Mouse (Mus musculus) heart, embryonic 11.5 days (tissue): ENCODE data around the gene Tcf25. TPM values are rescaled to one million over a fixed set of nuclear protein-coding genes. Genes with fewer than 3 reads are reported as not detected.
A peak's percentile ranks its signal among the peaks of the same experiment; 100 is the strongest.

Source experiments
- ATAC-seq: fragments of 200-750 bp; cut with Nextera tagmentation; replicated peaks from 2 replicates; pipeline ENCODE4 v1.8.0; 2017; ENCODE audit warnings: moderate library complexity; ENCODE audit not compliant: insufficient number of reproducible peaks, low FRiP score, low TSS enrichment
- H3K27ac ChIP-seq: fragments of 300-500 bp; sonication (generic); 2 replicates; pipeline ENCODE4 v1.5.1; 2014; ENCODE audit warnings: mild to moderate bottlenecking, low read depth, low read length
- H3K27me3 ChIP-seq: fragments of 300-500 bp; sonication (generic); 2 replicates; pipeline ENCODE4 v1.6.1; 2014; ENCODE audit warnings: mild to moderate bottlenecking, low read length, mixed read lengths; ENCODE audit not compliant: control insufficient read depth, insufficient read depth
- H3K36me3 ChIP-seq: fragments of 300-500 bp; sonication (generic); 2 replicates; pipeline ENCODE4 v1.6.1; 2014; ENCODE audit warnings: mild to moderate bottlenecking, low read length, moderate library complexity, mixed read lengths; ENCODE audit not compliant: control insufficient read depth, insufficient read depth
- H3K4me1 ChIP-seq: fragments of 300-500 bp; sonication (generic); 2 replicates; pipeline ENCODE4 v1.6.1; 2014; ENCODE audit warnings: low read length; ENCODE audit not compliant: control insufficient read depth, insufficient read depth
- H3K4me2 ChIP-seq: fragments of 300-500 bp; sonication (generic); 2 replicates; pipeline ENCODE4 v1.6.1; 2014; ENCODE audit warnings: mild to moderate bottlenecking, moderate library complexity
- H3K4me3 ChIP-seq: fragments of 300-500 bp; sonication (generic); 2 replicates; pipeline ENCODE4 v1.5.1; 2014; ENCODE audit warnings: low read depth, low read length
- H3K9ac ChIP-seq: fragments of 300-500 bp; sonication (generic); 2 replicates; pipeline ENCODE4 v1.6.1; 2014; ENCODE audit warnings: mild to moderate bottlenecking, low read depth, low read length, moderate library complexity
- H3K9me3 ChIP-seq: fragments of 300-500 bp; sonication (generic); replicated peaks from 2 replicates; pipeline ENCODE4 v1.6.1; 2016; ENCODE audit warnings: low read length; ENCODE audit not compliant: control insufficient read depth
- WGBS: fragments of 180-500 bp; shearing (Covaris S2); extraction: QIAGEN DNeasy Blood & Tissue Kit; methylation state at CpG from one replicate; pipeline ENCODE4 v1.1.7; 2014; ENCODE audit not compliant: insufficient replicate concordance; 5-methylcytosine and 5-hydroxymethylcytosine counted together
- polyA plus RNA-seq: library from polyadenylated mRNA; unstranded; fragments of >200 nt; fragmentation: Nextera tagmentation; extraction: Ambion mirVana; gene quantifications from 2 replicates; pipeline ENCODE4 v1.2.1, GENCODE M21; 2014

The Tcf25 gene
- polyA plus RNA-seq, result 148 and 165 TPM in 2 replicates

GRCm38 (mm10) chr8:123373403-123374238 lies at the start of gene Tcf25:
Tcf25 (plus strand) TSS chr8:123373753.
- Histone ChIP-seq H3K4me2 (peak within 1 kb of the TSS; percentile 90), H3K9me3 (no peaks in the 10 kb centered on the region), H3K9ac (peak within 1 kb of the TSS; percentile 78), H3K4me3 (peak within 1 kb of the TSS; percentile 64), H3K27ac (peak within 1 kb of the TSS; percentile 95), H3K36me3 (peaks cover 3% of the 10 kb centered on the region; the same call in 1 of the 2 replicates), H3K27me3 (no peaks in the 10 kb centered on the region), H3K4me1 (peaks cover 15% of the 10 kb centered on the region)
- peak; percentile 86 for ATAC-seq
- under 1% methylated on average over 75 of the region's 75 CpGs for WGBS

DNA sequence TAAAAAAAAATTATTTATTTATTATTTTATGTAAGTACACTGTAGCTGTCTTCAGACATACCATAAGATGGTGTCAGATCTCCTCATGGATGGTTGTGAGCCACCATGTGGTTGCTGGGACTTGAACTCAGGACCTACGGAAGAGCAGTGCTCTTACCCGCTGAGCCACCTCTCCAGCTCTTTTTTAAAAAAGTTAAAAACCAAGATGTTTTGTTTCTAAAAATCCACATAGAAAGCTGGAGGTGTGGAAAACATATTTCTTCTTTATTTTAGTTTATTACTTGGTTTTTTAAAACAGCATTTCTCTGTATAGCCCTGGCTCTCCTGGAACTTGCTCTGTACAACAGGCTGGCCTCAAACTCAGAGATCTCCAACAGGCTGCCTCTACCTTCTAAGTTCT lies 45.0 kb upstream of the Tcf25 start:
- WGBS, result 86% methylated on average over 2 of the region's 2 CpGs

GRCm38 (mm10) chr8:123329350-123329749 lies 44.2 kb upstream of the Tcf25 start:
- Histone ChIP-seq H3K4me3 (no peak overlapping the region), H3K4me2 (no peak overlapping the region), H3K4me1 (peaks cover 19% of the 10 kb centered on the region), H3K36me3 (no peaks in the 10 kb centered on the region), H3K9ac (no peak overlapping the region), H3K9me3 (no peaks in the 10 kb centered on the region), H3K27me3 (peaks cover 12% of the 10 kb centered on the region), H3K27ac (no peak overlapping the region)
- ATAC-seq, result no peak
- 40% methylated on average over 4 of the region's 4 CpGs for WGBS

More for the DNA sequence above, 45.0 kb upstream of the Tcf25 start:
- Histone ChIP-seq H3K4me3 (no peak overlapping the region), H3K36me3 (no peaks in the 10 kb centered on the region), H3K27me3 (peaks cover 6% of the 10 kb centered on the region), H3K27ac (no peak overlapping the region), H3K4me2 (no peak overlapping the region), H3K9ac (no peak overlapping the region), H3K4me1 (peaks cover 11% of the 10 kb centered on the region), H3K9me3 (no peaks in the 10 kb centered on the region)
- ATAC-seq, result no peak

- H3K36me3 ChIP-seq, result no peaks in the 10 kb centered on the region
- no peak overlapping the region for H3K4me3 ChIP-seq
- no peaks in the 10 kb centered on the region for H3K9me3 ChIP-seq
- peaks cover 12% of the 10 kb centered on the region for H3K27me3 ChIP-seq
- 72% methylated on average over 5 of the region's 5 CpGs for WGBS
- no peak for ATAC-seq
- H3K9ac ChIP-seq, result no peak overlapping the region
- peaks cover 19% of the 10 kb centered on the region for H3K4me1 ChIP-seq
- no peak overlapping the region for H3K4me2 ChIP-seq
- no peak overlapping the region for H3K27ac ChIP-seq
Observed at GRCm38 (mm10) chr8:123329961-123330360, 43.6 kb upstream of the Tcf25 start.

GRCm38 (mm10) chr8:123330701-123331100 lies 42.9 kb upstream of the Tcf25 start:
- H3K4me3 ChIP-seq, result no peak overlapping the region
- H3K9me3 ChIP-seq, result no peaks in the 10 kb centered on the region
- H3K4me2 ChIP-seq, result no peak overlapping the region
- 52% methylated on average over 6 of the region's 6 CpGs for WGBS
- H3K27ac ChIP-seq, result no peak overlapping the region
- H3K36me3 ChIP-seq, result no peaks in the 10 kb centered on the region
- peaks cover 19% of the 10 kb centered on the region for H3K4me1 ChIP-seq
- H3K27me3 ChIP-seq, result peaks cover 12% of the 10 kb centered on the region
- no peak for ATAC-seq
- no peak overlapping the region for H3K9ac ChIP-seq

- ATAC-seq, result no peak
- Histone ChIP-seq H3K27ac (no peak overlapping the region), H3K36me3 (no peaks in the 10 kb centered on the region), H3K9me3 (no peaks in the 10 kb centered on the region), H3K27me3 (peaks cover 12% of the 10 kb centered on the region), H3K4me2 (no peak overlapping the region), H3K4me3 (no peak overlapping the region), H3K9ac (no peak overlapping the region), H3K4me1 (peaks cover 19% of the 10 kb centered on the region)
- 45% methylated on average over 2 of the region's 2 CpGs for WGBS
Observed at GRCm38 (mm10) chr8:123331301-123331700, 42.3 kb upstream of the Tcf25 start.

DNA sequence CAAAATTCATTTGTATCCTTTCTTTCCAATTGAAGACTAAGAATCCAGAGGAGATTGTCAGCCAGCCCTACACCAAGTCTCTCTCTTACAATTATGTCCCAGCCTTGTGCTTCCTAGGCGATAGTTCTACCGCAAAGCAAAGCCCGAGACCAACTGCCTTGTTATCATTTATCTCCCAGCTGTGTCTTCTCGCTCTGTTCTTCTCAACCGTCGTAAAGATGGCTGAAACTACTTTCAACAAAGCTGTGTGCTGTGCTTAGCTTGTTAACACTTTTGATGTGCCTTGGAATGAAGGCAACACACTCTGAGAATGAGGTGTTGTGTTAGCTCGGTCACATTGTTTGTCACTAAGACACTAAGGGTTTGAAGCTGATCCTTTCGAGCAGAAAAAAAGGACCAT lies 41.7 kb upstream of the Tcf25 start:
- no peaks in the 10 kb centered on the region for H3K9me3 ChIP-seq
- peaks cover 19% of the 10 kb centered on the region for H3K4me1 ChIP-seq
- H3K36me3 ChIP-seq, result no peaks in the 10 kb centered on the region
- peak overlapping the region; percentile 95 for H3K4me2 ChIP-seq
- whole genome bisulfite sequencing, result 26% methylated on average over 8 of the region's 8 CpGs
- no peak overlapping the region for H3K9ac ChIP-seq
- no peak for ATAC-seq
- H3K4me3 ChIP-seq, result peak overlapping the region; percentile 68; the same call in 1 of the 2 replicates
- no peak overlapping the region for H3K27ac ChIP-seq
- H3K27me3 ChIP-seq, result peaks cover 12% of the 10 kb centered on the region

DNA sequence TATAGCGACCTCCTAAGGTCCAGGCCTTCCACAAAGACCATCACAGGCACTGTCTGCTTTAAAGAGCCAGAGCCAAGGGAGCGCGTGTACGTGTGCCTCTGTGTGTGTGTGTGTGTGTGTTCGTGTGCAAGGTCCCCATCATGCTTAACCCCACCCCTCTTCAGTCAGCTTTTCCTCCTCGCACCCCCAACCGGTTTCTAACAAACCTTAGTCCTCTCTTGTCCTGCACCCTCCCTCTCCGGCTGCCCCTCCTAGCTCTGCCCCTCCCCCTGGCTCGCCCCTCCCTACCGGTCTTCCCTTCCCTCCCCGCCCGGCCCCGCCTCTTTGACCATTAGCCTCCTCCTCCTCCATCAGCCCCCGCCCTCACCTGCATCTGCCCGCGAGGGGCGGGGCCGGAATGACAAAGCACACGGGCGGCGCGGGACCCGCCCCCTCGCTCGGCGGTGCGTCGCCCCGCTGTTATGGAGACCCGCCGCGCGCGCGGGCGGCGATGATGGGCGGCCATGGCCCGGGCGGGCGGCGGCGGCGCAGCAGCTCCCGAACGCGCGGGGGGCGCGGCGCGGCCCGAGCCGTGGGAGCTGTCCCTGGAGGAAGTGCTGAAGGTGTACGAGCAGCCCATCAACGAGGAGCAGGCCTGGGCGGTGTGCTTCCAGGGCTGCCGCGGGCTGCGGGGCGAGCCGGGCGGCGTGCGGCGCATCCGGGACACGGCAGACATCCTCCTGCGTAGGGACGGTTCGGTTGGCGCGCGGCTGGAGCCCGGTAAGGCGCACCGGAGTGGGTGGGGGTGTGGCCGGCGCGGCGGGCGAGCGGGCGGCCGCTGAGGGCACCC lies 41.1 kb upstream of the Tcf25 start, which contains the start of gene Spire2:
TSS of gene Spire2 (plus strand) at position 452 of the 829 bp plus-strand sequence.
- Histone ChIP-seq H3K36me3 (no peaks in the 10 kb centered on the region), H3K27ac (0 out of 2 replicates have a peak within 1 kb of the TSS, but pooled peaks have one; percentile 3), H3K9ac (peak within 1 kb of the TSS; percentile 58), H3K4me3 (peak within 1 kb of the TSS; percentile 68), H3K27me3 (peaks cover 12% of the 10 kb centered on the region), H3K4me1 (peaks cover 12% of the 10 kb centered on the region; the same call in 1 of the 2 replicates), H3K9me3 (no peaks in the 10 kb centered on the region), H3K4me2 (peak within 1 kb of the TSS; percentile 95)
- WGBS, result under 1% methylated on average over 80 of the region's 85 CpGs
- peak; percentile 82 for ATAC-seq
